Mouse (Mus musculus) erythroblast, embryonic 14.5 days (primary cell): ENCODE data around the gene Sbk1.

ENCODE experiments used
- GATA1 ChIP-seq: IDR thresholded peaks from 2 replicates; pipeline ENCODE4 v1.6.1; 2012; ENCODE audit warnings: low read length, inconsistent platforms, mixed read lengths
- TAL1 ChIP-seq: IDR thresholded peaks from 3 replicates; pipeline ENCODE4 v1.6.1; 2012; ENCODE audit warnings: low read length, inconsistent platforms, mixed read lengths

DNA sequence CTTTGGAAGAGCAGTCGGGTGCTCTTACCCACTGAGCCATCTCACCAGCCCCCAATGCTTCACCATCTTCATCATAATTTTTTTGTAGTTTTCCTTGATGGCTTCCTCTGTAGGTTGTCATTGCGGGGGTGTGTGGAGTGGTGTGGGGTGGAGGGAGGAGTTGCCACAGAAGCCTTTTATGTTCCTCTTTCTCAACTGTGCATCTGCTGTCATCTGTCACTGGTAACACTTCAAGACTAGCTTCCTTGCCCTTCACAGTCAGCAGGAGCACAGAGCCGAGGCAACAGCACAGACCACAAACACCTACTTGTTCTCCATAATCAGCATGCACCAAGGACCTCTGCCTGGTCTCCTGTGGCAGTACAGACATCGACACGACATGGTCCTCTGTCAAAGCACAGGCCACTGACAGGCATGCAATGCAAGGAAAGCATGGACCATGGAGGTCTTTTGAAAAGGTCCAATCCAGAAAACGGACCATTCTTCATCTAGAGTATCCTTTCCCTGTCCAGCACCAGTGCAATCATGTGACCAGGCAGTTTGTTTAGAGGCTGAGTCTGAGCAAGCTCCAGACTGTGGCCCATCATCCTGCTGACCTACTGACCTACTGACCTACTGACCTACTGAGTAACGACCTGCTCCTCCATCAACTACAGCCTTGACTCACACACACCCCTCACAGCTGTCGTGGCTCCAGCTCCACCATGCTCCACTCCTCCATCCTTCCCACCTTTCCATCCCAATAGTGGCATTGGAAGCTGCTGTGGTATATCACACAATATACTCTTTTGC, 41.9 kb upstream of the Sbk1 start:
- TF ChIP-seq TAL1 (no peak), GATA1 (no peak)
